Mouse (Mus musculus) bone marrow, adult 2 months (tissue): ENCODE data around the gene Lgals1. TPM values are rescaled to one million over a fixed set of nuclear protein-coding genes. Genes with fewer than 3 reads are reported as not detected.

ENCODE experiments used
- H3K27ac ChIP-seq: fragments of 200-500 bp; 2 replicates; pipeline ENCODE4 v1.5.1; 2012; ENCODE audit warnings: low read depth, mild to moderate bottlenecking, control low read depth, inconsistent platforms, low read length; ENCODE audit not compliant: control insufficient read depth, poor library complexity, insufficient read depth
- H3K4me1 ChIP-seq: fragments of 200-500 bp; 2 replicates; pipeline ENCODE4 v1.6.1; 2011; ENCODE audit warnings: low read length; ENCODE audit not compliant: control insufficient read depth, insufficient read depth
- H3K4me3 ChIP-seq: fragments of 200-500 bp; replicated peaks from 2 replicates; pipeline ENCODE3; 2011; ENCODE audit warnings: mild to moderate bottlenecking, low read depth, low read length, control low read depth; ENCODE audit not compliant: control insufficient read depth
- CTCF ChIP-seq: fragments of 200-500 bp; IDR thresholded peaks from 2 replicates; pipeline ENCODE4 v1.5.1; 2011; ENCODE audit warnings: low read length, control low read depth; ENCODE audit not compliant: control insufficient read depth, insufficient read depth
- POLR2A ChIP-seq: fragments of 200-500 bp; IDR thresholded peaks from 2 replicates; pipeline ENCODE4 v1.6.1; 2011; ENCODE audit warnings: low read depth, mild to moderate bottlenecking, control low read depth, low read length, borderline replicate concordance; ENCODE audit not compliant: control insufficient read depth
- WGBS: fragments of 180-500 bp; shearing (Covaris S2); methylation state at CpG from one replicate; pipeline ENCODE4 v1.1.7; 2018; 5-methylcytosine and 5-hydroxymethylcytosine counted together
- polyA plus RNA-seq: library from polyadenylated mRNA; stranded (reverse); fragments of >200 nt; gene quantifications from 2 replicates; pipeline ENCODE4 v1.2.4, GENCODE M21; 2011; ENCODE audit warnings: low replicate concordance; ENCODE audit not compliant: missing spikeins, insufficient read depth, insufficient read length

Gene Lgals1
- polyA plus RNA-seq, 1 experiment = 222 TPM

DNA sequence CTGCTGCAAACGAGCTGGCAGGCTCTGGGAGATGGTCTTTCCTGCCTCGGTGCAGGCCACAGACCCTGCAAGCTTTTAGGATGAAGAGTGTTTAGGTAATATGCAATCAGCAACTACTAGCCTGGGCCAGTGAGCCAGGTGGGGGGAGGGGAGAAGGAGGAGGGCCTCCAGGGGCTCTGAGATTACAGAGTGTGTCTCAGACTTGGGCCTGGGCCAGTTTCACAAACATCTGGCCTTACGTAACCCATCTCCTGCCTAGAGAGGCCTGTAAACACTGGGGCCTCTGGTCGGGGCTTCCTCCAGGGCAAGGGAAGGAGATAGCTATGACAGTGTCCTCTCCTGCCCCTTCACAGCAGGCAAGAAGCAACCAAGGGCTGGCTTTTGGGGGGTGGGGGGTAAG is 52.4 kb downstream of the Lgals1 start:
- 10% methylated on average over 4 of the region's 4 CpGs for WGBS
- Histone ChIP-seq H3K4me3 (no peak overlapping the region), H3K4me1 (peaks cover 14% of the 10 kb centered on the region; the same call in 1 of the 2 replicates), H3K27ac (peak overlapping the region; percentile 87)
- no peak for TF ChIP-seq CTCF
- 0 out of 2 replicates have a peak, but pooled peaks have one; percentile 6 for TF ChIP-seq POLR2A

Other genes with a start within 250 kb of the Lgals1 start
- not detected in 2 replicates for gene Elfn2, start 208.0 kb upstream of the Lgals1 start, polyA plus RNA-seq
- gene Mfng, start 153.2 kb upstream of the Lgals1 start, polyA plus RNA-seq = 8.6 and 15.5 TPM in 2 replicates
- gene Card10, start 123.7 kb upstream of the Lgals1 start, polyA plus RNA-seq = 11.3 and 20.8 TPM in 2 replicates
- 6.6 and 9.4 TPM in 2 replicates for gene Cdc42ep1, start 84.1 kb upstream of the Lgals1 start, polyA plus RNA-seq
- gene Lgals2, start 71.2 kb upstream of the Lgals1 start, polyA plus RNA-seq = not detected in 2 replicates
- gene Gga1, start 49.5 kb upstream of the Lgals1 start, polyA plus RNA-seq = 25.8 and 55.3 TPM in 2 replicates
- gene Gm49510, start 27.1 kb upstream of the Lgals1 start, polyA plus RNA-seq = not detected in 2 replicates
- gene Sh3bp1, start 27.0 kb upstream of the Lgals1 start, polyA plus RNA-seq = 18.9 and 63.2 TPM in 2 replicates
- 5.7 and 8.0 TPM in 2 replicates for gene Pdxp, start 12.8 kb upstream of the Lgals1 start, polyA plus RNA-seq
- 14.6 and 30.5 TPM in 2 replicates for gene Nol12, start 8.2 kb downstream of the Lgals1 start, polyA plus RNA-seq
- gene Triobp, start 21.0 kb downstream of the Lgals1 start, polyA plus RNA-seq = 17.0 and 32.9 TPM in 2 replicates
- gene H1f0, start 101.7 kb downstream of the Lgals1 start, polyA plus RNA-seq = 30.4 and 32.4 TPM in 2 replicates
- gene Galr3, start 115.2 kb downstream of the Lgals1 start, polyA plus RNA-seq = not detected in 2 replicates
- gene Ankrd54, start 136.2 kb downstream of the Lgals1 start, polyA plus RNA-seq = 27.1 and 43.4 TPM in 2 replicates
- 60.7 and 112 TPM in 2 replicates for gene Eif3l, start 148.5 kb downstream of the Lgals1 start, polyA plus RNA-seq
- gene Micall1, start 182.2 kb downstream of the Lgals1 start, polyA plus RNA-seq = 4.8 and 20.7 TPM in 2 replicates
- gene Polr2f, start 214.3 kb downstream of the Lgals1 start, polyA plus RNA-seq = 72.8 and 74.0 TPM in 2 replicates
- not detected in 2 replicates for gene 1700088E04Rik, start 214.5 kb downstream of the Lgals1 start, polyA plus RNA-seq
- gene Sox10, start 238.5 kb downstream of the Lgals1 start, polyA plus RNA-seq = not detected in 2 replicates